Mouse (Mus musculus): ENCODE results near the gene Taf12. TPM values are rescaled to one million over a fixed set of nuclear protein-coding genes. Genes with fewer than 3 reads are reported as not detected.
A peak's percentile ranks its signal among the peaks of the same experiment; 100 is the strongest.
"Not testable (repeated sequence)": the region's sequence is repeated elsewhere in the genome, so short reads cannot be mapped to it uniquely, and the experiment has no call there.

Gene Taf12
- polyA plus RNA-seq, 1 experiment from 2014 or later: 43.0 TPM

GRCm38 (mm10) chr4:132275949-132276348, 1.8 kb downstream of the Taf12 start:
- no peak overlapping the region for H3K27ac ChIP-seq
- H3K27me3 ChIP-seq (replicated peaks): no peaks in the 10 kb centered on the region
- H3K4me1 ChIP-seq: peaks cover 10% of the 10 kb centered on the region; the same call in 1 of the 2 replicates
- H3K36me3 ChIP-seq: no peaks in the 10 kb centered on the region
- H3K4me3 ChIP-seq (replicated peaks): no peak overlapping the region
- no peak overlapping the region for H3K4me2 ChIP-seq
- no peak for ATAC-seq (ENCODE audit: insufficient read depth, low FRiP score, low read depth)
- 79% methylated on average over 3 of the region's 3 CpGs for WGBS
- H3K9me3 ChIP-seq: no peaks in the 10 kb centered on the region
- no peak overlapping the region for H3K9ac ChIP-seq

- H3K9me3 ChIP-seq; H3K4me2 ChIP-seq; H3K4me3 ChIP-seq (replicated peaks); H3K27ac ChIP-seq; H3K9ac ChIP-seq; H3K27me3 ChIP-seq (replicated peaks); ATAC-seq (ENCODE audit: insufficient read depth, low FRiP score, low read depth); H3K4me1 ChIP-seq: not testable (repeated sequence)
- peaks cover 23% of the 10 kb centered on the region for H3K36me3 ChIP-seq
- WGBS: 89% methylated on average over 5 of the region's 5 CpGs
Observed at GRCm38 (mm10) chr4:132288840-132289239, 14.7 kb downstream of the Taf12 start.

- H3K9me3 ChIP-seq: peaks cover 3% of the 10 kb centered on the region; the same call in 1 of the 2 replicates
- no peaks in the 10 kb centered on the region for H3K4me1 ChIP-seq
- H3K9ac ChIP-seq: no peak overlapping the region
- 95% methylated on average over 4 of the region's 4 CpGs for WGBS
- no peak for ATAC-seq (ENCODE audit: insufficient read depth, low FRiP score, low read depth)
- peaks cover 13% of the 10 kb centered on the region for H3K36me3 ChIP-seq
- H3K4me3 ChIP-seq (replicated peaks): no peak overlapping the region
- H3K27ac ChIP-seq: no peak overlapping the region
- H3K4me2 ChIP-seq: no peak overlapping the region
- no peaks in the 10 kb centered on the region for H3K27me3 ChIP-seq (replicated peaks)
Observed at GRCm38 (mm10) chr4:132291056-132291455, 16.9 kb downstream of the Taf12 start.

GRCm38 (mm10) chr4:132291624-132292335, 17.6 kb downstream of the Taf12 start:
- no peak overlapping the region for H3K4me2 ChIP-seq
- no peak overlapping the region for H3K9ac ChIP-seq
- no peak overlapping the region for H3K4me3 ChIP-seq (replicated peaks)
- no peaks in the 10 kb centered on the region for H3K27me3 ChIP-seq (replicated peaks)
- 86% methylated on average over 12 of the region's 12 CpGs for WGBS
- H3K4me1 ChIP-seq: no peaks in the 10 kb centered on the region
- no peak for ATAC-seq (ENCODE audit: insufficient read depth, low FRiP score, low read depth)
- H3K9me3 ChIP-seq: peaks cover 3% of the 10 kb centered on the region; the same call in 1 of the 2 replicates
- no peak overlapping the region for H3K27ac ChIP-seq
- H3K36me3 ChIP-seq: peaks cover 13% of the 10 kb centered on the region

- Histone ChIP-seq H3K4me1 (no peaks in the 10 kb centered on the region), H3K9ac (no peak overlapping the region), H3K4me2 (no peak overlapping the region), H3K36me3 (peaks cover 13% of the 10 kb centered on the region), H3K27ac (no peak overlapping the region), H3K9me3 (peaks cover 3% of the 10 kb centered on the region; the same call in 1 of the 2 replicates), H3K4me3 (replicated peaks) (no peak overlapping the region), H3K27me3 (replicated peaks) (no peaks in the 10 kb centered on the region)
- 55% methylated on average over 4 of the region's 4 CpGs for WGBS
- no peak for ATAC-seq (ENCODE audit: insufficient read depth, low FRiP score, low read depth)
Observed at GRCm38 (mm10) chr4:132292988-132293387, 18.8 kb downstream of the Taf12 start.

- 71% methylated on average over 7 of the region's 7 CpGs for WGBS
- Histone ChIP-seq H3K4me3 (replicated peaks) (no peak overlapping the region), H3K27ac (no peak overlapping the region), H3K4me1 (no peaks in the 10 kb centered on the region), H3K9me3 (peaks cover 3% of the 10 kb centered on the region; the same call in 1 of the 2 replicates), H3K9ac (no peak overlapping the region), H3K27me3 (replicated peaks) (no peaks in the 10 kb centered on the region), H3K36me3 (peaks cover 13% of the 10 kb centered on the region), H3K4me2 (no peak overlapping the region)
- no peak for ATAC-seq (ENCODE audit: insufficient read depth, low FRiP score, low read depth)
Observed at GRCm38 (mm10) chr4:132293682-132294240, 19.6 kb downstream of the Taf12 start.

GRCm38 (mm10) chr4:132295696-132296390, 21.7 kb downstream of the Taf12 start:
- no peak for ATAC-seq (ENCODE audit: insufficient read depth, low FRiP score, low read depth)

GRCm38 (mm10) chr4:132299849-132300248, 25.7 kb downstream of the Taf12 start:
- H3K27ac ChIP-seq: no peak overlapping the region
- H3K9me3 ChIP-seq: no peaks in the 10 kb centered on the region
- ATAC-seq (ENCODE audit: insufficient read depth, low FRiP score, low read depth): no peak
- no peak overlapping the region for H3K9ac ChIP-seq
- H3K27me3 ChIP-seq (replicated peaks): no peaks in the 10 kb centered on the region
- H3K36me3 ChIP-seq: no peaks in the 10 kb centered on the region
- H3K4me1 ChIP-seq: peaks cover 9% of the 10 kb centered on the region
- H3K4me3 ChIP-seq (replicated peaks): no peak overlapping the region
- no peak overlapping the region for H3K4me2 ChIP-seq
- WGBS: 94% methylated on average over 1 of the region's 1 CpGs

More at GRCm38 (mm10) chr4:132295696-132296390, 21.7 kb downstream of the Taf12 start:
- peaks cover 3% of the 10 kb centered on the region; the same call in 1 of the 2 replicates for H3K9me3 ChIP-seq
- H3K27me3 ChIP-seq (replicated peaks): no peaks in the 10 kb centered on the region
- no peak overlapping the region for H3K9ac ChIP-seq
- peaks cover 7% of the 10 kb centered on the region for H3K36me3 ChIP-seq
- H3K4me3 ChIP-seq (replicated peaks): no peak overlapping the region
- H3K27ac ChIP-seq: no peak overlapping the region
- H3K4me2 ChIP-seq: no peak overlapping the region
- H3K4me1 ChIP-seq: no peaks in the 10 kb centered on the region
- WGBS: 40% methylated on average over 8 of the region's 8 CpGs

GRCm38 (mm10) chr4:132301486-132301885, 27.3 kb downstream of the Taf12 start:
- H3K4me2 ChIP-seq: no peak overlapping the region
- WGBS: 84% methylated on average over 6 of the region's 6 CpGs
- H3K4me3 ChIP-seq (replicated peaks): no peak overlapping the region
- no peaks in the 10 kb centered on the region for H3K36me3 ChIP-seq
- H3K9me3 ChIP-seq: no peaks in the 10 kb centered on the region
- peaks cover 9% of the 10 kb centered on the region for H3K4me1 ChIP-seq
- H3K27ac ChIP-seq: no peak overlapping the region
- no peaks in the 10 kb centered on the region for H3K27me3 ChIP-seq (replicated peaks)
- no peak overlapping the region for H3K9ac ChIP-seq
- no peak for ATAC-seq (ENCODE audit: insufficient read depth, low FRiP score, low read depth)

- H3K4me2 ChIP-seq: peak overlapping the region; percentile 78
- H3K4me3 ChIP-seq (replicated peaks): peak overlapping the region; percentile 52
- H3K36me3 ChIP-seq: no peaks in the 10 kb centered on the region
- H3K27ac ChIP-seq: peak overlapping the region; percentile 68; the same call in 1 of the 2 replicates
- H3K4me1 ChIP-seq: peaks cover 9% of the 10 kb centered on the region
- 61% methylated on average over 16 of the region's 16 CpGs for WGBS
- H3K27me3 ChIP-seq (replicated peaks): no peaks in the 10 kb centered on the region
- ATAC-seq (ENCODE audit: insufficient read depth, low FRiP score, low read depth): no peak
- no peaks in the 10 kb centered on the region for H3K9me3 ChIP-seq
- peak overlapping the region; percentile 50; the same call in 1 of the 2 replicates for H3K9ac ChIP-seq
Observed at GRCm38 (mm10) chr4:132301965-132302938, 28.1 kb downstream of the Taf12 start.

- peak within 1 kb of the TSS; percentile 78 for H3K4me2 ChIP-seq
- WGBS: 3% methylated on average over 31 of the region's 31 CpGs
- no peaks in the 10 kb centered on the region for H3K27me3 ChIP-seq (replicated peaks)
- peak; percentile 82 for ATAC-seq (ENCODE audit: insufficient read depth, low FRiP score, low read depth)
- H3K9ac ChIP-seq: peak within 1 kb of the TSS; percentile 50; the same call in 1 of the 2 replicates
- H3K9me3 ChIP-seq: no peaks in the 10 kb centered on the region
- peak within 1 kb of the TSS; percentile 68 for H3K27ac ChIP-seq
- no peaks in the 10 kb centered on the region for H3K36me3 ChIP-seq
- peaks cover 9% of the 10 kb centered on the region for H3K4me1 ChIP-seq
- peak within 1 kb of the TSS; percentile 52 for H3K4me3 ChIP-seq (replicated peaks)
Observed at GRCm38 (mm10) chr4:132302939-132303479, 28.8 kb downstream of the Taf12 start, which contains the start of gene Rab42. Gene Rab42 (minus strand): TSS chr4:132303385.
